Mouse (Mus musculus) lung, embryonic 14.5 days (tissue): ENCODE measurements around the gene Sirt2. TPM values are rescaled to one million over a fixed set of nuclear protein-coding genes. Genes with fewer than 3 reads are reported as not detected.
A peak's percentile ranks its signal among the peaks of the same experiment; 100 is the strongest.

Experiments
- ATAC-seq: fragments of 200-750 bp; cut with Nextera tagmentation; 2 replicates; pipeline ENCODE4 v1.8.0; 2017; ENCODE audit warnings: mild to moderate bottlenecking, moderate TSS enrichment, moderate library complexity; ENCODE audit not compliant: insufficient read depth
- DNase-seq: peaks from one replicate; pipeline ENCODE4 v3.0.0-alpha.2; 2015
- H3K27ac ChIP-seq: fragments of 300-500 bp; sonication (generic); 2 replicates; pipeline ENCODE4 v1.5.1; 2014; ENCODE audit warnings: low read depth, mild to moderate bottlenecking, moderate library complexity
- H3K27me3 ChIP-seq: fragments of 300-500 bp; sonication (generic); 2 replicates; pipeline ENCODE4 v1.6.1; 2014; ENCODE audit warnings: low read length, control low read depth; ENCODE audit not compliant: insufficient read depth
- H3K36me3 ChIP-seq: fragments of 300-500 bp; sonication (generic); 2 replicates; pipeline ENCODE4 v1.6.1; 2014; ENCODE audit warnings: control low read depth; ENCODE audit not compliant: insufficient read depth
- H3K4me1 ChIP-seq: fragments of 300-500 bp; sonication (generic); 2 replicates; pipeline ENCODE4 v1.6.1; 2014; ENCODE audit warnings: antibody characterized with exemption, control low read depth; ENCODE audit not compliant: insufficient read depth
- H3K4me2 ChIP-seq: fragments of 300-500 bp; sonication (generic); 2 replicates; pipeline ENCODE4 v1.6.1; 2014; ENCODE audit warnings: mild to moderate bottlenecking
- H3K4me3 ChIP-seq: fragments of 300-500 bp; sonication (generic); 2 replicates; pipeline ENCODE4 v1.5.1; 2014; ENCODE audit warnings: low read depth, low read length
- H3K9ac ChIP-seq: fragments of 300-500 bp; sonication (generic); 2 replicates; pipeline ENCODE4 v1.6.1; 2014
- H3K9me3 ChIP-seq: fragments of 300-500 bp; sonication (generic); 2 replicates; pipeline ENCODE4 v1.6.1; 2016; ENCODE audit warnings: low read depth, low read length, control low read depth
- CTCF ChIP-seq: IDR thresholded peaks from 2 replicates; pipeline ENCODE4 v1.5.1; 2016; ENCODE audit warnings: antibody characterized with exemption, low read depth
- WGBS: fragments of 180-500 bp; shearing (Covaris S2); extraction: QIAGEN DNeasy Blood & Tissue Kit; methylation state at CpG from one replicate; pipeline ENCODE4 v1.1.7; 2014; 5-methylcytosine and 5-hydroxymethylcytosine counted together
- polyA plus RNA-seq: library from polyadenylated mRNA; unstranded; fragments of >200 nt; fragmentation: Nextera tagmentation; extraction: Ambion mirVana; gene quantifications from 2 replicates; pipeline ENCODE4 v1.2.1, GENCODE M21; 2014

Sirt2 gene
- polyA plus RNA-seq, 1 experiment from 2014 or later: 54.0 TPM

- no peak for DNase-seq
- H3K4me3 ChIP-seq: no peak overlapping the region
Observed at GRCm38 (mm10) chr7:28775129-28775528, 8.6 kb downstream of the Sirt2 start.

DNA sequence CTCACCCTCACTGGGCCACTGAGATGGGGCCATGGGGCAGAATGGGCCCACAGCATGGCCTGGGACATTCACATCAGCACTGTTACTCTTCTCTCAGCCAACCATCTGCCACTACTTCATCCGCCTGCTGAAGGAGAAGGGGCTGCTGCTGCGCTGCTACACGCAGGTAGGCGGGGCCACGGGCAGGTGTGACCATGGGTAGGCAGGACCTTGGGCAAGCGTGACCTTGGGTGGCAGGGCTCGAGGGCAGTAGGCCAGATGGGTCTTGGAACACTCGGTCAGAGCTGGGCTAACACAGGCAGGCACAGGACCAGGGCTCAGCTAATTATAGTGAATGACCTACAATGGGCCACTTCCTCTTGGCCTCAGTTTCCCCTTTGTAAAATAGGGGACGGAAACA, 12.3 kb downstream of the Sirt2 start:
- no peak for TF ChIP-seq CTCF
- no peak overlapping the region for H3K9ac ChIP-seq
- H3K4me3 ChIP-seq: no peak overlapping the region
- 80% methylated on average over 9 of the region's 9 CpGs for WGBS
- H3K4me2 ChIP-seq: no peak overlapping the region
- DNase-seq: no peak
- no peak for ATAC-seq
- H3K27ac ChIP-seq: no peak overlapping the region
- no peaks in the 10 kb centered on the region for H3K4me1 ChIP-seq
- H3K36me3 ChIP-seq: peaks cover 8% of the 10 kb centered on the region; the same call in 1 of the 2 replicates
- no peaks in the 10 kb centered on the region for H3K27me3 ChIP-seq
- no peaks in the 10 kb centered on the region for H3K9me3 ChIP-seq

More at GRCm38 (mm10) chr7:28775129-28775528, 8.6 kb downstream of the Sirt2 start:
- Histone ChIP-seq H3K27me3 (no peaks in the 10 kb centered on the region), H3K27ac (no peak overlapping the region), H3K4me1 (no peaks in the 10 kb centered on the region), H3K4me2 (no peak overlapping the region), H3K9ac (no peak overlapping the region), H3K36me3 (peaks cover 11% of the 10 kb centered on the region; the same call in 1 of the 2 replicates), H3K9me3 (no peaks in the 10 kb centered on the region)
- ATAC-seq: no peak
- no peak for TF ChIP-seq CTCF
- 84% methylated on average over 7 of the region's 7 CpGs for WGBS

GRCm38 (mm10) chr7:28780067-28780658, 13.6 kb downstream of the Sirt2 start:
- no peaks in the 10 kb centered on the region for H3K27me3 ChIP-seq
- H3K9me3 ChIP-seq: no peaks in the 10 kb centered on the region
- no peak overlapping the region for H3K4me3 ChIP-seq
- DNase-seq: peak; percentile 97
- no peak overlapping the region for H3K9ac ChIP-seq
- 44% methylated on average over 6 of the region's 6 CpGs for whole genome bisulfite sequencing
- no peak overlapping the region for H3K27ac ChIP-seq
- ATAC-seq: peak; percentile 68; the same call in 1 of the 2 replicates
- H3K36me3 ChIP-seq: peaks cover 3% of the 10 kb centered on the region; the same call in 1 of the 2 replicates
- no peak overlapping the region for H3K4me2 ChIP-seq
- no peaks in the 10 kb centered on the region for H3K4me1 ChIP-seq
- TF ChIP-seq CTCF: peak; percentile 83

DNA sequence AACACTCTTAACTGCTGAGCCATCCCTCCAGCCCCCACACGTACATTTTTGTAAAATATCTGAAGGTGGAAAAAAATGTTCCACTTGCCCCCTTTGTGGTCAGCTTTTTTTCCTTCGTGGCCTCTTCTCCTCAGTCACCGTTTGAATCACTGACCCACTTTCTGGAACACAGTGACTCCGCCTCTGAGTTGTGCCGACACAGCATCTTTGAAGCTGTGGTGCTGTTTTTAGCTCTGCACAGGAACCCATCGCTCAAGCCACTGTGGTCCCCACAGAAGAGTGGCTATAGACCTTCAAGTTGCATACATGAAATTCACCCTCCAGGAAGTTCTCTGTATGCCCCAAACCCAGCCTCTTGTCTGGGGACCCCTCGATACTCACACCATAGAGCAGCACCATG, 14.3 kb downstream of the Sirt2 start:
- H3K4me2 ChIP-seq: no peak overlapping the region
- H3K4me3 ChIP-seq: no peak overlapping the region
- WGBS: 71% methylated on average over 7 of the region's 7 CpGs
- H3K4me1 ChIP-seq: no peaks in the 10 kb centered on the region
- no peaks in the 10 kb centered on the region for H3K27me3 ChIP-seq
- H3K27ac ChIP-seq: no peak overlapping the region
- H3K36me3 ChIP-seq: peaks cover 10% of the 10 kb centered on the region; the same call in 1 of the 2 replicates
- DNase-seq (peak; percentile 30), ATAC-seq (no peak)
- no peaks in the 10 kb centered on the region for H3K9me3 ChIP-seq
- H3K9ac ChIP-seq: no peak overlapping the region
- TF ChIP-seq CTCF: no peak

- DNase-seq: no peak
- no peaks in the 10 kb centered on the region for H3K27me3 ChIP-seq
- no peaks in the 10 kb centered on the region for H3K9me3 ChIP-seq
- WGBS: 88% methylated on average over 8 of the region's 8 CpGs
- no peak overlapping the region for H3K4me2 ChIP-seq
- ATAC-seq: no peak
- peaks cover 10% of the 10 kb centered on the region; the same call in 1 of the 2 replicates for H3K36me3 ChIP-seq
- H3K9ac ChIP-seq: no peak overlapping the region
- H3K4me3 ChIP-seq: no peak overlapping the region
- no peak for TF ChIP-seq CTCF
- no peak overlapping the region for H3K27ac ChIP-seq
- no peaks in the 10 kb centered on the region for H3K4me1 ChIP-seq
Observed at GRCm38 (mm10) chr7:28781261-28781663, 14.7 kb downstream of the Sirt2 start.

DNA sequence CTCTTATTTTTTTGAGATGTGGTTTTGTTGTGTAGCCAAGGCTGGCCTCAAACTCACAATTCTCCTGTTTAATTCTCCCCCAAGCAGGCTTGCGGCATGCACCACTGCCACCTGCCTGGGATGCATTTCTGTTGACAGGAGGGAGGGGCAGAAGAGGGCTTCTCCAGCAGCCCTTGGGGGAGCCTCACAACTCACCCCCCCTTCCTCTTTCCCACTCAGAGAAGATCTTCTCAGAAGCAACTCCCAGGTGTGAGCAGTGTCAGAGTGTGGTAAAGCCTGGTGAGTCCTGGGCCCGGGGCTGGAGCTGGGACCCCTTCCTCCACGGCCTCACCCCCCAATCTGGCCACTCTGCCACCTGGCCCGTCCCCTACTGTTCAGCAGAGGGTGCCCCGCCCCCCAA, 18.6 kb downstream of the Sirt2 start:
- peaks cover 8% of the 10 kb centered on the region for H3K4me1 ChIP-seq
- no peaks in the 10 kb centered on the region for H3K27me3 ChIP-seq
- 75% methylated on average over 5 of the region's 5 CpGs for WGBS
- TF ChIP-seq CTCF: no peak
- DNase-seq: no peak
- H3K4me2 ChIP-seq: no peak overlapping the region
- H3K27ac ChIP-seq: no peak overlapping the region
- H3K36me3 ChIP-seq: peaks cover 11% of the 10 kb centered on the region; the same call in 1 of the 2 replicates
- no peak overlapping the region for H3K9ac ChIP-seq
- no peaks in the 10 kb centered on the region for H3K9me3 ChIP-seq
- H3K4me3 ChIP-seq: no peak overlapping the region
- ATAC-seq: no peak

DNA sequence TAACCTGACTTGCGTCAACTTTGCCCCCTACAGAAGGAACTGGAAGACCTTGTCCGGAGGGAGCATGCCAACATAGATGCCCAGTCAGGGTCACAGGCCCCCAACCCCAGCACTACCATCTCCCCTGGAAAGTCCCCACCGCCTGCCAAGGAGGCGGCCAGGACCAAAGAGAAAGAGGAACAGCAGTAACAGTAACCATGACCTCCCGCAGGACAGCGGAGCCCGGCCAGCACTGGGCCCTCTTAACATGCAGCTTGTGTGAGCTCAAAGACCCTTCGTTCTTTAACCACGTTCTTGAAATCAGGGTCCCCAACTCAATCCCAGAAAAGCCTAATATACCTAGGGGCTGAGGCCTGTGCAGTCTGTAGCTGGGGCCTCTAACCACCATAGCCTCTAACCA, 21.3 kb downstream of the Sirt2 start:
- H3K9ac ChIP-seq: no peak overlapping the region
- WGBS: 89% methylated on average over 9 of the region's 9 CpGs
- no peak for DNase-seq
- H3K9me3 ChIP-seq: no peaks in the 10 kb centered on the region
- peaks cover 11% of the 10 kb centered on the region for H3K4me1 ChIP-seq
- H3K4me2 ChIP-seq: no peak overlapping the region
- no peak overlapping the region for H3K4me3 ChIP-seq
- TF ChIP-seq CTCF: no peak
- no peak for ATAC-seq
- H3K27ac ChIP-seq: no peak overlapping the region
- H3K27me3 ChIP-seq: no peaks in the 10 kb centered on the region
- peaks cover 11% of the 10 kb centered on the region; the same call in 1 of the 2 replicates for H3K36me3 ChIP-seq
